Mouse (Mus musculus) myocyte (in vitro differentiated cells): ENCODE measurements at regions not wholly inside any gene's neighbourhood (a gene's known extent, or its start where the extent isn't known, plus 50 kb on each side); places are given as distances from the start of the nearest gene placed in this dataset.

Source experiments
- H3K27me3 ChIP-seq: one replicate; pipeline ENCODE4 v1.6.1; 2011; ENCODE audit not compliant: control insufficient read depth, insufficient read depth, insufficient read length
- H3K36me3 ChIP-seq: one replicate; pipeline ENCODE4 v1.6.1; 2011; ENCODE audit not compliant: control insufficient read depth, insufficient read depth
- H3K4me2 ChIP-seq: one replicate; pipeline ENCODE4 v1.6.1; 2011; ENCODE audit warnings: low read depth, control low read depth
- H3K4me3 ChIP-seq: one replicate; pipeline ENCODE4 v1.5.1; 2011; ENCODE audit warnings: mild to moderate bottlenecking, control low read depth, moderate library complexity
- H3K79me2 ChIP-seq: one replicate; pipeline ENCODE4 v1.6.1; 2011; ENCODE audit not compliant: control insufficient read depth, insufficient read depth
- H3ac ChIP-seq: one replicate; pipeline ENCODE4 v1.6.1; 2011; ENCODE audit not compliant: control insufficient read depth, insufficient read length
- CEBPB ChIP-seq: IDR thresholded peaks from 2 replicates; pipeline ENCODE4 v1.6.1; 2011; ENCODE audit warnings: mild to moderate bottlenecking, moderate library complexity; ENCODE audit not compliant: poor library complexity, insufficient read depth, severe bottlenecking
- E2F4 ChIP-seq: IDR thresholded peaks from one replicate; pipeline ENCODE4 v1.6.1; 2011; ENCODE audit warnings: mild to moderate bottlenecking, control low read depth, moderate library complexity; ENCODE audit not compliant: insufficient read depth
- MAX ChIP-seq: IDR thresholded peaks from one replicate; pipeline ENCODE4 v1.6.1; 2011; ENCODE audit warnings: low read depth, mild to moderate bottlenecking, control low read depth
- MYOD1 ChIP-seq, 3 experiments: IDR thresholded peaks; one replicate each; pipeline ENCODE4 v1.6.1; 2011; ENCODE audit warnings: control low read depth in 2 of 3, low read depth in 2 of 3, mild to moderate bottlenecking in 2 of 3, moderate library complexity in 1 of 3; ENCODE audit not compliant: insufficient read length in 2 of 3, control insufficient read depth in 1 of 3
- MYOG ChIP-seq, 3 experiments: IDR thresholded peaks; one replicate each; pipeline ENCODE4 v1.6.1; 2011; ENCODE audit warnings: control low read depth in 2 of 3, low read depth in 2 of 3, mild to moderate bottlenecking in 2 of 3; ENCODE audit not compliant: insufficient read length in 2 of 3, control insufficient read depth in 1 of 3, insufficient read depth in 1 of 3
- POLR2A ChIP-seq: IDR thresholded peaks from one replicate; pipeline ENCODE4 v1.6.1; 2011; ENCODE audit warnings: low read depth, mild to moderate bottlenecking, control low read depth, moderate library complexity; ENCODE audit not compliant: insufficient read length
- POLR2AphosphoS2 ChIP-seq: IDR thresholded peaks from one replicate; pipeline ENCODE4 v1.6.1; 2011; ENCODE audit warnings: low read depth, control low read depth; ENCODE audit not compliant: insufficient read length
- REST ChIP-seq: IDR thresholded peaks from one replicate; pipeline ENCODE4 v1.6.1; 2011; ENCODE audit warnings: mild to moderate bottlenecking, control low read depth, moderate library complexity; ENCODE audit not compliant: insufficient read depth, insufficient read length
- SRF ChIP-seq: IDR thresholded peaks from one replicate; pipeline ENCODE4 v1.6.1; 2011; ENCODE audit warnings: low read depth; ENCODE audit not compliant: control insufficient read depth, insufficient read length
- TCF12 ChIP-seq: IDR thresholded peaks from one replicate; pipeline ENCODE4 v1.6.1; 2011; ENCODE audit warnings: mild to moderate bottlenecking, control low read depth; ENCODE audit not compliant: poor library complexity, insufficient read depth, severe bottlenecking
- TCF3 ChIP-seq: IDR thresholded peaks from one replicate; pipeline ENCODE4 v1.6.1; 2011; ENCODE audit warnings: low read depth, control low read depth; ENCODE audit not compliant: insufficient read length
- USF1 ChIP-seq: IDR thresholded peaks from one replicate; pipeline ENCODE4 v1.6.1; 2011; ENCODE audit warnings: low read depth, mild to moderate bottlenecking, control low read depth, moderate library complexity

GRCm38 (mm10) chr16:5307249-5307605, 51.4 kb upstream of the Eef2kmt start:
- Histone ChIP-seq H3ac (no peak overlapping the region), H3K4me3 (no peak overlapping the region), H3K36me3 (no peaks in the 10 kb centered on the region), H3K27me3 (peaks cover 17% of the 10 kb centered on the region), H3K79me2 (no peaks in the 10 kb centered on the region), H3K4me2 (peak overlapping the region; percentile 56)
- TF ChIP-seq POLR2AphosphoS2, result no peak
- TF ChIP-seq SRF, result no peak
- no peak for TF ChIP-seq CEBPB
- TF ChIP-seq USF1, result no peak
- no peak for TF ChIP-seq REST
- TF ChIP-seq TCF12, result no peak
- no peak for TF ChIP-seq POLR2A
- no peak for TF ChIP-seq MAX
- TF ChIP-seq E2F4, result no peak
- TF ChIP-seq MYOD1 (IDR thresholded peaks at IDR 0.05; ENCODE audit: control insufficient read depth in 1 of 3, insufficient read length in 2 of 3, low read depth in 2 of 3), result no peak
- no peak for TF ChIP-seq TCF3
- no peak for TF ChIP-seq MYOG (IDR thresholded peaks at IDR 0.05; ENCODE audit: control insufficient read depth in 1 of 3, insufficient read depth in 1 of 3, insufficient read length in 2 of 3, low read depth in 2 of 3)

GRCm38 (mm10) chr16:5306588-5307248, 50.9 kb upstream of the Eef2kmt start:
- Histone ChIP-seq H3K4me2 (peak overlapping the region; percentile 56), H3K79me2 (no peaks in the 10 kb centered on the region), H3ac (no peak overlapping the region), H3K4me3 (no peak overlapping the region), H3K36me3 (no peaks in the 10 kb centered on the region), H3K27me3 (peaks cover 17% of the 10 kb centered on the region)
- TF ChIP-seq SRF, result no peak
- no peak for TF ChIP-seq MAX
- TF ChIP-seq MYOG (IDR thresholded peaks at IDR 0.05; ENCODE audit: control insufficient read depth in 1 of 3, insufficient read depth in 1 of 3, insufficient read length in 2 of 3, low read depth in 2 of 3), result no peak
- TF ChIP-seq USF1, result no peak
- TF ChIP-seq POLR2A, result no peak
- no peak for TF ChIP-seq MYOD1 (IDR thresholded peaks at IDR 0.05; ENCODE audit: control insufficient read depth in 1 of 3, insufficient read length in 2 of 3, low read depth in 2 of 3)
- TF ChIP-seq E2F4, result no peak
- TF ChIP-seq POLR2AphosphoS2, result no peak
- no peak for TF ChIP-seq CEBPB
- no peak for TF ChIP-seq TCF12
- no peak for TF ChIP-seq TCF3
- no peak for TF ChIP-seq REST
